Mouse (Mus musculus) adrenal gland, adult (tissue): ENCODE results near the gene Vangl1.

Experiments
- DNase-seq, 2 experiments: peaks; one replicate each; pipeline ENCODE4 v3.0.0; 2022 to 2023; ENCODE audit warnings: low spot score in 1 of 2; ENCODE audit not compliant: inconsistent age in 2 of 2

The Vangl1 gene

DNA sequence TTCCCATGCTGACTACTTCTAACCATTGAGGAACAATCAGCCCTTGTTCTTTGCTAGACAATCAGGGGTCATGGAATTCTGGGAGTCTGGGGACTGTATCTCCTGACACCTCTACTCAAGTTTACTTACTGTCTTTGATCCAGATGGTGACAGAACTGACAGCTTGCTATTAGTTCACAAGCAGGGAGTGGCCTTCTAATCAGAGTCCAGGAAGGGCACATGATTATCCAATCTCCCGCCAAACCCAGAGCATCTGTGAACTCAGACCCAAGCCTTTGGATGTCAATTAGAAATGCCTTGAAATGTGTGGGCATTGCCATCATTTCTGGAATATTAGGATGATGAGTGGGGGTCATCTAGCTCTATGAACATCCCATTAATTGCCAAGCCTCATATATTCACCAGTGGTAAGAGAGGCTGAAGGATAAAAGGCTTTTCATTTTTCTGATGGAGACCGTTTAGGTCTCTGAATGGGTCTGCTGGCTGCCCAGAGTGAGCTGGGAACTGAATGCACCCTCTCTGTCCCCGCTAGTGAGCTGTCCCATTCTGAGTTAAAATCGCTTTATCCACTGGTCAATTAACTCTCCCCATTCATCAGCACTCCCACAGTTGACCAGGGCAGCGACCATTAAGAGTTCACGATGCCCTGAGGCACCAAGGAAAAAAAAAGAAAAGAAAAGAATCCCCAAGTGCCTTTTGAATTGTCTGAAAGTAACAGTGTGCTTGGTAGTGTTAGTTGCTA is 58.7 kb downstream of the Vangl1 start:
- no peak for DNase-seq

DNA sequence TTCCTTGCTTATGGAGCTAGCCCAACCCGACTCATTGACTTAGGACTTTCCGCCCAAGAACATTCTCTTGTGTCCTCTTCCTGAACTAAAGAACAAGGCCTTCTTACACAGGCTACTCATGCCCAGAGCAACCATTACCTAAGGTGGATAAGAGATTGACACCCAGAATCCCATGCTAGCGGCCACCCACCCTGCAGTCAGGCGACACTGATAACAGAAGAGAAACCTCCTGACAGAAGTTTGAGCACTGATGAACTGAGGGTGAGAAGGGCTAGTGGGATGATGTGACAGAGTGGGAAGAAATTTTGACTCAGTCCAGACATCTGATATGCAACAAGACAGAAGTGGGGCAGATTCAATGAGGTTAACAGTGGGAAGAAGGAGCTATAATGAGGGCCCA is 60.1 kb downstream of the Vangl1 start:
- no peak for DNase-seq

GRCm38 (mm10) chr3:102143536-102143935 is 61.0 kb downstream of the Vangl1 start:
- DNase-seq: no peak

- DNase-seq: no peak
These were observed 61.5 kb downstream of the Vangl1 start for GRCm38 (mm10) chr3:102142947-102143346.

- no peak for DNase-seq
These were observed 62.6 kb downstream of the Vangl1 start for GRCm38 (mm10) chr3:102141893-102142292.

- no peak for DNase-seq
These were observed 63.0 kb downstream of the Vangl1 start for GRCm38 (mm10) chr3:102141451-102141850.

- DNase-seq: no peak
These were observed 63.9 kb downstream of the Vangl1 start for GRCm38 (mm10) chr3:102140606-102141005.

DNA sequence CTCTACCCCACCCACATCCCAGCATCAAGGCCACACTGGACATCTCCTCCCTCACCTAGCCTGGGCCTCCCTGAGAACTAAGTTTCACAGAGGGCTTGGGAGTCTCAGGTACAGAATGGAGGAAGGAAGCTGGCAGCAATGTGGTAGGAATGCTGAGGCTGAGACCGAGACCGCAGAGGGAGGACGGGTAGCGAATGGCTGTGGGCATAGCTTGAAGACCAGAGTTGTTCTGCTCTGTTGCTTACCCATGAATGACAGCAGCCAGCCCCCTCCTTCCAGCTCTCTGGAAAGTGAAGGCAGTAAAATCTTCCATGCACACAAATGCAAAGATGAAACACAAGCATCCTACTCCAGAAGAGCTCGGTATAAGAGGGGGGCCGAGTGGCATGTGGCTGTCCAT is 65.6 kb downstream of the Vangl1 start:
- no peak for DNase-seq

GRCm38 (mm10) chr3:102137158-102137557 is 67.3 kb downstream of the Vangl1 start:
- DNase-seq: no peak

GRCm38 (mm10) chr3:102135389-102136113 is 68.9 kb downstream of the Vangl1 start:
- peak in 1 of 2 experiments; percentile 36 for DNase-seq

DNA sequence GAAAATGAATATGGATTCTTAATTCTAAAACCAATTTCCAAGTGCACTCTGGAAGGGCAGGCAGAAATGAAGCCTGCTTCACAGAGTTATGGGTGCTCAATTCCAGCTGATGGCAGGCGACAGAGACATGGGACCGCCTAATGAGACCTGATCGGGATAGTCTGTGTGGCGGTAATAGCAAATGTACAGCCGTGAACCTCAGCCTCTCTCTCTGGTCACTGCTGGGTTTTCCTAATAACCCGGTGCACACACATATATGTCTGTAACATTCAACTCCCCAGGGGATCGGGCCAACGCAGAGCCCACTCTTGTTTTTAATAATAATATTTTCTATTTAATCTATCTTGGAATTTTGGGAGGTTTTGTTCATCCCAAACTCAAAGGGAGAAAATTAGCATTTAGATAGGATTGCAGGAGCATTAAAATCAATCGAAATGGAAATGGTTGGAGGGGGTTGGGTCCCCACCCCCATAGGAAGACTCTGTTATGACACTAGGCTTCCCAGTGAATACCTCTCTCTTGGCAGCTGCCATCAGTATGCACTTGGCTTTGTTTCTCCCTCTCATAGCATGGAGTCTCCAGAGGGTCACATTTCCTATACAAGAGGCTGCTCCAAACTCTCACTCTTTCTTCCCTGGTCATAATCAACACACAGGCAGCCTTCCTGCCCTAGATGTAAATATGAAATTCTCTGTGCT is 72.7 kb downstream of the Vangl1 start:
- DNase-seq: no peak

DNA sequence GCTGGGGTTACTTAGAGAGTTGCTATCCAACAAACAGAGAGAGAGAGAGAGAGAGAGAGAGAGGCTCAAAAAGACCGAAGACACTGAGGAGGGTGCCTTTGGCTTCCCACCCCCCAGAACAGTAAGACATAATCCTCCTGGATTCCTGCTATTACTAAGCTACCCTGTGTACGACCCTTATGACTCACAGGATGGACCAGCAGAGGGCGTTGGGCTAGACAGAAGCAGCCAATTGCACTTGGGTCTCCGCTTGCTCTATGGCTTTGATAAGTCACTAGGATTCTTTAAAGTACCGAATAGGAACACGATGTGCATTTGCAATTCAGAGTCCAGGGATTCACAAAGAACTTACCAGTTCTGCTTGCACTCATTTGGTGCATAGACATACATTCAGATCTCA is 74.0 kb downstream of the Vangl1 start:
- peak; percentile 34 to 64 for DNase-seq

GRCm38 (mm10) chr3:102128242-102128641 is 76.3 kb downstream of the Vangl1 start:
- DNase-seq: no peak

GRCm38 (mm10) chr3:102127114-102127513 is 77.4 kb downstream of the Vangl1 start:
- no peak for DNase-seq

- DNase-seq: no peak
These were observed 78.9 kb downstream of the Vangl1 start for GRCm38 (mm10) chr3:102125546-102125945.

- no peak for DNase-seq
These were observed 80.8 kb downstream of the Vangl1 start for GRCm38 (mm10) chr3:102123654-102124053.

- peak; percentile 14 to 48 for DNase-seq
These were observed 82.4 kb downstream of the Vangl1 start for GRCm38 (mm10) chr3:102122046-102122445.

GRCm38 (mm10) chr3:102120947-102121346 is 83.5 kb downstream of the Vangl1 start:
- DNase-seq: no peak

DNA sequence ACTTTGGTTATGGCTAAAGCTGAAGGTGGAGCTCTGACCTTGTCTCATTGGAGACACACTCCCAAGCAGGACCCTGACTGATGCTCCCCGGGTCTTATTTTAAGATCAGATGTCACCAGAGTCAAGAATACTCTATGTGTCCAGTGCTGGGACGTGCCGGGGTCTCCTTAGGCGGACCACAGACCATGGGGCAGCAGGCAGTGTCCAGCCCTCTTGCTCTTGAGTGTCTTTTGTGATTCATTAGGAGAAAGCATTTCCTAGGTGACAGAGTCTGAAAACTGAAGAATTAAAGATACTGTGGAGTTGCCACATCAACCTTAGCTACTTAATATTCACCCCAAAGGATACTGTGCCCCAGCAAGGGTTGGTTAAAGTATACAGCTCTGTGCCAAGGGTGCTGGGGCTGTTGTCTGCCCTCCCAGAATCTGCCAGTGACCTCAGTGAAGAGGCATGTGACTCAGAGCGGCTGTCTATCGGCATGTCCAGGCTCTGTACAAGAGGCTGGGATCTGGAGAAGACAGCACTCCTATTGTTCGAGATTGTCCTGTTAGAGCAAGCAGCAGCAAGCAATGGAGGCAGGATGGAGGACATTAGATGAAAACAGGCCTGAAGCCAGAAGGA is 92.4 kb downstream of the Vangl1 start:
- DNase-seq: no peak

- DNase-seq: no peak
These were observed 96.3 kb downstream of the Vangl1 start for GRCm38 (mm10) chr3:102108201-102108600.

GRCm38 (mm10) chr3:102103811-102104565 is 100.5 kb downstream of the Vangl1 start:
- peak; percentile 29 to 70 for DNase-seq
